Mouse (Mus musculus): Measurements from ENCODE around the gene Lrriq1. TPM values are rescaled to one million over a fixed set of nuclear protein-coding genes. Genes with fewer than 3 reads are reported as not detected.
A peak's percentile ranks its signal among the peaks of the same experiment; 100 is the strongest.

Gene Lrriq1
- polyA plus RNA-seq (2015; fragmentation: Nextera tagmentation; extraction: Ambion mirVana): 2.6 and 3.1 TPM in 2 replicates

GRCm38 (mm10) chr10:103235707-103236459 lies at the start of gene Lrriq1:
Gene Lrriq1, minus strand, starts transcription at chr10:103236322.
- no peaks in the 10 kb centered on the region for H3K36me3 ChIP-seq (ENCODE audit: control insufficient read depth, insufficient read depth)
- peaks cover 2% of the 10 kb centered on the region for H3K4me1 ChIP-seq (replicated peaks; ENCODE audit: control insufficient read depth, insufficient read depth, low read length)
- peak within 1 kb of the TSS; percentile 54 for H3K4me3 ChIP-seq (replicated peaks; ENCODE audit: low read length)
- WGBS: 7% methylated on average over 25 of the region's 25 CpGs
- H3K9ac ChIP-seq (replicated peaks; ENCODE audit: low read depth, low read length): peak within 1 kb of the TSS; percentile 33
- H3K27me3 ChIP-seq (replicated peaks; ENCODE audit: control insufficient read depth, insufficient read depth, low read length): no peaks in the 10 kb centered on the region; the same call in 1 of the 2 replicates
- peak; percentile 100 for ATAC-seq
- no peak within 1 kb of the TSS for H3K27ac ChIP-seq (ENCODE audit: low read length)
- H3K9me3 ChIP-seq (ENCODE audit: control insufficient read depth, low read length): no peaks in the 10 kb centered on the region
- peak within 1 kb of the TSS; percentile 72 for H3K4me2 ChIP-seq (ENCODE audit: low read length)

DNA sequence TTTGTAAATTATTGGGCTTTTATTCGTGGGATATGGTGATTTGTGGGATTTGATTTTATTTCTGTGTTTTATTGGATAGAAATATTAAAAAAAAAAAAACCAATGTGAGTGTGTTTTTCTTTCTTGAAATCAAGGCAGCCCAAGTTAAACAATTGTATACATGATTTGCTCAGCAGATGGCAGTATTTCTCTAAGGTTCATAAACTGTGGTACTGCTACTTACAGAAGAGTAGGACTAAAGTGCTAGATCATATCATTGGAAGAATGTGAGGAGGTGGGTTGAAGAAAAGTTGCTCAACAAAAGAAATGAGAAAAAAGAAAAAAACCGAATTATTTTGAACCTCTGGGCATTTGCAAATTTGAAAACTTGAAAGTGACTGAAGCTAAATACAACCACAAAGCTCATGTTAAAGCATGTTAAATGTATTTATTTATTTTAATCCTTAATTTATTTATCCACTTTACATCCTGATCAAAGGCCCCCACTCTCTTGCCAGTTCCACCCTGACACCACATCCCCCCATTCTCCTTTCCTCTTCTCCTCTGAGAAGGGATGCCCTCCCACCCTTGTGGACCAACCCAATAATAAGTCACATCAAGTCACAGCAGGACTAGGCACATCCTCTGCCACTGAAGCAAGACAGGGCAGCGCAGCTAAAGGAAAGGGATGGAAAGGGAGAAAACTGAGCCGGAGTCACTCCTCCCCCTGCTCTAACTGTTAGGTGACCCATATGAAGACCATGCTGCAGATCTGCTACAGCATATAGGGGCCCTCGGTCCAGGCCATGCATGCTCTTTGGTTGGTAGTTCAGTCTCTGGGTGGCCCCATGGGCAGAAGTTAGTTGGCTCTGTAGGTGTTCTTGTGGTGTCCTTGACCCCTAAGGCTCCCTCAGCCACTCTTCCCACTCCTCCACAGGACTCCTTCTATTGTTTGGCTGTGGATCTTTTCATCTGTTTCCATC lies 18.0 kb upstream of the Lrriq1 start:
- WGBS: 55% methylated on average over 5 of the region's 5 CpGs
- Histone ChIP-seq H3K9me3 (ENCODE audit: control insufficient read depth, low read length) (no peaks in the 10 kb centered on the region), H3K27ac (ENCODE audit: low read length) (no peak overlapping the region), H3K36me3 (ENCODE audit: control insufficient read depth, insufficient read depth) (no peaks in the 10 kb centered on the region), H3K4me3 (replicated peaks; ENCODE audit: low read length) (no peak overlapping the region), H3K27me3 (replicated peaks; ENCODE audit: control insufficient read depth, insufficient read depth, low read length) (no peaks in the 10 kb centered on the region), H3K9ac (replicated peaks; ENCODE audit: low read depth, low read length) (no peak overlapping the region), H3K4me2 (ENCODE audit: low read length) (no peak overlapping the region), H3K4me1 (replicated peaks; ENCODE audit: control insufficient read depth, insufficient read depth, low read length) (no peaks in the 10 kb centered on the region)
- ATAC-seq: peak; percentile 88

DNA sequence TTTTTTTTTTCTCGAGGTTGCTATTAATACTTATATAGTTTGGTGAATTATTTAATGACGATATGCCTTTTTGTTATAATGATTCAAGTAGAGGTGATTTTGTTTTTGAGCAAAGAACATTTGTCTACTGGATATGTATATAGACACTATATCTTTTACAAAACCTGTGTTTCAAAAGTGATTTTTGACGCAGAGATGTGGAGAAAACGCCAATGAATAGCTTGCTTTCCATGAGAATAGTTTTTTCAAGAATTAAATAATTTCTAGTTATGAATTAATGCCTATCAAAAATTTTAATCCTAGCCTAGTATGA lies 294 bp upstream of the Lrriq1 start:
- Histone ChIP-seq H3K4me1 (replicated peaks; ENCODE audit: control insufficient read depth, insufficient read depth, low read length) (peaks cover 2% of the 10 kb centered on the region), H3K4me3 (replicated peaks; ENCODE audit: low read length) (peak overlapping the region; percentile 54), H3K27ac (ENCODE audit: low read length) (no peak overlapping the region), H3K9me3 (ENCODE audit: control insufficient read depth, low read length) (no peaks in the 10 kb centered on the region), H3K9ac (replicated peaks; ENCODE audit: low read depth, low read length) (no peak overlapping the region), H3K27me3 (replicated peaks; ENCODE audit: control insufficient read depth, insufficient read depth, low read length) (no peaks in the 10 kb centered on the region; the same call in 1 of the 2 replicates), H3K36me3 (ENCODE audit: control insufficient read depth, insufficient read depth) (no peaks in the 10 kb centered on the region), H3K4me2 (ENCODE audit: low read length) (peak overlapping the region; percentile 72)
- peak; percentile 32 for ATAC-seq
- WGBS: 21% methylated on average over 4 of the region's 4 CpGs

GRCm38 (mm10) chr10:103226646-103227045 lies 9.5 kb downstream of the Lrriq1 start:
- H3K27me3 ChIP-seq (replicated peaks; ENCODE audit: control insufficient read depth, insufficient read depth, low read length): no peaks in the 10 kb centered on the region
- no peak overlapping the region for H3K4me2 ChIP-seq (ENCODE audit: low read length)
- H3K9ac ChIP-seq (replicated peaks; ENCODE audit: low read depth, low read length): no peak overlapping the region
- H3K4me3 ChIP-seq (replicated peaks; ENCODE audit: low read length): no peak overlapping the region
- ATAC-seq: no peak
- no peaks in the 10 kb centered on the region for H3K36me3 ChIP-seq (ENCODE audit: control insufficient read depth, insufficient read depth)
- no peaks in the 10 kb centered on the region for H3K9me3 ChIP-seq (ENCODE audit: control insufficient read depth, low read length)
- H3K27ac ChIP-seq (ENCODE audit: low read length): no peak overlapping the region
- 95% methylated on average over 1 of the region's 1 CpGs for WGBS
- no peaks in the 10 kb centered on the region for H3K4me1 ChIP-seq (replicated peaks; ENCODE audit: control insufficient read depth, insufficient read depth, low read length)

GRCm38 (mm10) chr10:103194655-103195328 lies 41.3 kb downstream of the Lrriq1 start:
- peak; percentile 82 for ATAC-seq
- H3K9me3 ChIP-seq (ENCODE audit: control insufficient read depth, low read length): no peaks in the 10 kb centered on the region
- no peak overlapping the region for H3K27ac ChIP-seq (ENCODE audit: low read length)
- no peaks in the 10 kb centered on the region for H3K36me3 ChIP-seq (ENCODE audit: control insufficient read depth, insufficient read depth)
- no peak overlapping the region for H3K9ac ChIP-seq (replicated peaks; ENCODE audit: low read depth, low read length)
- H3K4me3 ChIP-seq (replicated peaks; ENCODE audit: low read length): no peak overlapping the region
- no peaks in the 10 kb centered on the region for H3K27me3 ChIP-seq (replicated peaks; ENCODE audit: control insufficient read depth, insufficient read depth, low read length)
- H3K4me2 ChIP-seq (ENCODE audit: low read length): no peak overlapping the region
- H3K4me1 ChIP-seq (replicated peaks; ENCODE audit: control insufficient read depth, insufficient read depth, low read length): no peaks in the 10 kb centered on the region
- WGBS: 29% methylated on average over 4 of the region's 4 CpGs

DNA sequence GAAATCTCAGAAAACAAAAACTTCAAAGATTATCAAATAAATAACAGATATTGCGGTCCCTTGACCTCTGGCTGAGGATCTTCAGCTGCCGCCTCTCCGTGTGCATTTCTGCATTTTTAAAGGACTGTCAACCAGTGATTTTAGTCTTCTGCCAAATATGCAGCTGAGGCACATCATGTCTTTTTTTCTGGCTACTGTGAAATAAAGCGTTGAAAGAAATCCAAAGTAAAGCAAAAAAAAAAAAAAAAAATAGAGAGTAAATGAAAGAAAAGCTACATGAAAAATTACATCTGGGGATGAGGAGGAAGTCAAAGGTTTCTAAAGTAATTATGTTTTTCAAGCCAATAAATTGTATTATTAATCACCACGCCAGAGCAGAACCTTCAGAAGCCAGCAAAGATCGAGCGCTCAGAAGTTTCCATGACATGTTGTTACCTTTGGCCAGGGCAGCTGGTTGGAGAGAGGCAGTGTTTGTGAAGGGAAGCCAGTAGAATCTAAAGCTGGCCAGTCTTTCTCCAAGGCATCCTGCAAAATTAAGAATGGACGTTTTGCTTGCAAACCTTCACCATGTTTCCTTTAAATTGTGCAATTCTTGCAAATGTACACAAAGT lies 90.2 kb downstream of the Lrriq1 start:
- H3K36me3 ChIP-seq (ENCODE audit: control insufficient read depth, insufficient read depth): no peaks in the 10 kb centered on the region
- H3K4me1 ChIP-seq (replicated peaks; ENCODE audit: control insufficient read depth, insufficient read depth, low read length): no peaks in the 10 kb centered on the region
- no peaks in the 10 kb centered on the region for H3K27me3 ChIP-seq (replicated peaks; ENCODE audit: control insufficient read depth, insufficient read depth, low read length)
- H3K9ac ChIP-seq (replicated peaks; ENCODE audit: low read depth, low read length): no peak overlapping the region
- H3K27ac ChIP-seq (ENCODE audit: low read length): no peak overlapping the region
- no peaks in the 10 kb centered on the region for H3K9me3 ChIP-seq (ENCODE audit: control insufficient read depth, low read length)
- ATAC-seq: no peak
- H3K4me2 ChIP-seq (ENCODE audit: low read length): no peak overlapping the region
- 76% methylated on average over 8 of the region's 8 CpGs for WGBS
- no peak overlapping the region for H3K4me3 ChIP-seq (replicated peaks; ENCODE audit: low read length)

GRCm38 (mm10) chr10:103144927-103145768 lies 91.0 kb downstream of the Lrriq1 start:
- no peak overlapping the region for H3K4me3 ChIP-seq (replicated peaks; ENCODE audit: low read length)
- H3K9ac ChIP-seq (replicated peaks; ENCODE audit: low read depth, low read length): no peak overlapping the region
- H3K4me2 ChIP-seq (ENCODE audit: low read length): no peak overlapping the region
- no peaks in the 10 kb centered on the region for H3K27me3 ChIP-seq (replicated peaks; ENCODE audit: control insufficient read depth, insufficient read depth, low read length)
- H3K36me3 ChIP-seq (ENCODE audit: control insufficient read depth, insufficient read depth): no peaks in the 10 kb centered on the region
- no peak overlapping the region for H3K27ac ChIP-seq (ENCODE audit: low read length)
- no peaks in the 10 kb centered on the region for H3K9me3 ChIP-seq (ENCODE audit: control insufficient read depth, low read length)
- WGBS: 82% methylated on average over 11 of the region's 11 CpGs
- ATAC-seq: no peak
- H3K4me1 ChIP-seq (replicated peaks; ENCODE audit: control insufficient read depth, insufficient read depth, low read length): no peaks in the 10 kb centered on the region

DNA sequence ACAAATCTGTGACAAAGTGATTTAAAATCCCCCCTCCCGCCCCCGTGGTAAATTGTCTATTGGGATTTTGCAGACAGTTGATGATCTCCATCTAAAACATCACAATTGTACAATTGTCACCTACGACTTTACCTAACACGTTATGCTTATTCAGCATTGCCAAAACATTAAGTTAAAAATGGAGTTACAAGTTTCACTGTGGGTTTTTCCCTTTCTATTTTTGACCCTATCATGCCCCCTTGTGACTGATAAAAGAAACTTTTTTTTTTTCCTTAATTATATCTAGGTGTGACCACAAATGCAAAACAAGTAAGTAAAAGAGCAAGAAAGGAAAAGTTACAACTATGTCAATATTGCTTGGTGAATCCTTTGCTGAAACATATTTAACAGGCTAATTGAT lies 93.6 kb downstream of the Lrriq1 start:
- 71% methylated on average over 4 of the region's 4 CpGs for WGBS
- no peaks in the 10 kb centered on the region for H3K27me3 ChIP-seq (replicated peaks; ENCODE audit: control insufficient read depth, insufficient read depth, low read length)
- ATAC-seq: no peak
- no peak overlapping the region for H3K9ac ChIP-seq (replicated peaks; ENCODE audit: low read depth, low read length)
- no peak overlapping the region for H3K4me2 ChIP-seq (ENCODE audit: low read length)
- no peaks in the 10 kb centered on the region for H3K9me3 ChIP-seq (ENCODE audit: control insufficient read depth, low read length)
- no peaks in the 10 kb centered on the region for H3K36me3 ChIP-seq (ENCODE audit: control insufficient read depth, insufficient read depth)
- no peak overlapping the region for H3K4me3 ChIP-seq (replicated peaks; ENCODE audit: low read length)
- H3K4me1 ChIP-seq (replicated peaks; ENCODE audit: control insufficient read depth, insufficient read depth, low read length): no peaks in the 10 kb centered on the region
- H3K27ac ChIP-seq (ENCODE audit: low read length): no peak overlapping the region

All from forebrain, embryonic 16.5 days (tissue).